Mouse (Mus musculus) E14TG2a.4 (cell line): ENCODE measurements around the gene Vps8.

ENCODE experiments used
- CTCF ChIP-seq: conservative IDR thresholded peaks from 2 replicates; pipeline ENCODE4 v1.5.1; 2014; ENCODE audit warnings: low read length
- NANOG ChIP-seq: IDR thresholded peaks from 2 replicates; pipeline ENCODE4 v1.6.1; 2014; ENCODE audit warnings: borderline replicate concordance, low read length, mixed read lengths

- TF ChIP-seq CTCF, result no peak
- TF ChIP-seq NANOG, result no peak
Observed at GRCm38 (mm10) chr16:21608176-21608865, 185.4 kb downstream of the Vps8 start.
